Mouse (Mus musculus): ENCODE data around the gene Insl5.

The Insl5 gene

DNA sequence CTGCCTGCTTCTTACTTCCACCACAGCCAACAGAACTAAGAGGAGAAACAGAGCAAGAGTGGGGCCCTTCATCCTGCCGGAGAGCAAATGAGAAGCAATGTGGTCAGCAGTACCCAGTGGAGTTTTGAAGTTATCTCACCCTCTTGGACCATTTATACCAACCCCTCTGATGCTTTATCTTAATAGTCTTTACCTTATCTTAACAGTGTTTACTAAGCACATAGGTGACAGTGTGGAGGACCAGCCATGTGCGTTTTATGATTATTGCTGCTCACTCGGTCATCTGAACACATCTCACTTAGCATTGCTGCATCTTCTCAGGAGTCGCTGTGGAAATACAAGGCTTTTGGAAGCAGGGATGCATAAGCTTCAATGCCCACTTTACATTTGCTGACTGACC, at the start of gene Insl5:
Gene Insl5, minus strand, starts transcription at position 222 of the 400 bp plus-strand sequence.
- DNase-seq (ENCODE audit: low read depth, low spot score): no peak

DNA sequence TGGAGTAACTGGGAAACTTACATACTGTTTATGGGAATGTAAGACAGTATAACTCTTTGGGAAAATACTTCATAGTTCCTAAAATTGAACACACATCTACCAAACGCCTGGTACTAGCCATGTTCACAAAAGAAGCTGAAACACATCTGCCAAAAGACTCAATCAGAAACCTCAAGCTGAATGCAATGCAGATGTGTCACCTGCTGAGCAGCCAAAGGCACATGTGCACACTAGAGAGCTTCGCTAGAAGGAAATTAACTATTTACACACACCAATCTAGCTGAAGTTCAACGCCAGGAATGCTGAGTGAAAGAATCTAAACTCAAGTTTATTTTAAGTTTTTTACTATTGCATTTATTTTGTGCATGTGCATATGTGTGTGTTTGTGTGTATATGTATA, 44.0 kb upstream of the Insl5 start:
- peak; percentile 12 for DNase-seq (ENCODE audit: low read depth, low spot score)

DNA sequence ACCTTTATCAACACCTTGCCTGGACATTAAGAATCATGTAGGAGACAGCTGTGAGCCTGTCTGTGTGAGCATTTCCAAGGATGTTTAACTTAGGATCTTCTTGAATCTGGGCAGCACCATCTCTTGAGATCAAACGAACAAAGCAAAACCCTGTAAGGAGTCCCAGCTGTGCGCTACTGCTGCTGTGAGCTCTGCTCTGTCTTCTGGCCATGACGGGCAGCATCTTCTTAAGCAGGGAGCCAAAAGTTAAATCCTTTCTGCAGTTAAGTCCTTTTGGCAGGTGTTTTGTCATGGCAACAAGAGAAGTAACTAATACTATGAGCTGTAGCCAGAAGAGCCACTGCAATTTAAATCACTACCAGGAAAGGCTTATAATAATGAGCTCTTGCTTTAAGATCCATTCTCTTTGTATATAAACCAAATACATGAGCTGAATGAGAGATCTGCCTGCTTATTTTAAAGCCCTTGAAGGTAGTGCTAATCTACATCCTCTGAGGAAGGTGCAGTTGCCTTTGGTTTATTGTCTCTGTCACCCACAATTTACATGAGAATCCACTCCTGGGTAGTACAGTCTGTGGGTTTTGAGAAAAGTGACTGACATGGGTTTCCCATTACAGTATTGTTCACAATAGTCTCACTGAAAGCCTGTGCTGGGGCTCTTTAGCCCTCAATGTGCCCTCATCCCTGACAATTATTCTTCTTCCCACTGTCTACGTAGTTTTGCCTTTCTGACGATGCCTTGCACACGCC, 41.4 kb upstream of the Insl5 start:
- DNase-seq (ENCODE audit: low read depth, low spot score): no peak

DNA sequence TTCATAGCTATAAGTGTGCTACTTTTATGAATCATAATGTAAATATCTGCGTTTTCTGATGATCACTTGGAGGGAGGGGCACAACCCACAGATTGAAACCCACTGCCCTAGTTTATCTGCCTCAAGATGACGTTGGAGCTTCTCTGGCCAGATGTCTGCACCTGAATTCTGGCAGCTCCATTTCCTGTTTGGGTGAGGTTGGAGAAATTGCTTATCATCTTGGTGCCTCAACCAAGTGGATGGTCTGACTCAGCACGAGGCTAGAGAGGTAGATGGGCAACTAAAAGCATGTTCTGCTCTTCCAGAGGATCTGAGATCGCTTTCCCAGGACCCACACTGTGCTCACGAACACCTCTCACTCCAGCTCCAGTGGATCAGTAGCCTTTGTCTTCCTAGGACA, 38.3 kb upstream of the Insl5 start:
- DNase-seq (ENCODE audit: low read depth, low spot score): no peak

DNA sequence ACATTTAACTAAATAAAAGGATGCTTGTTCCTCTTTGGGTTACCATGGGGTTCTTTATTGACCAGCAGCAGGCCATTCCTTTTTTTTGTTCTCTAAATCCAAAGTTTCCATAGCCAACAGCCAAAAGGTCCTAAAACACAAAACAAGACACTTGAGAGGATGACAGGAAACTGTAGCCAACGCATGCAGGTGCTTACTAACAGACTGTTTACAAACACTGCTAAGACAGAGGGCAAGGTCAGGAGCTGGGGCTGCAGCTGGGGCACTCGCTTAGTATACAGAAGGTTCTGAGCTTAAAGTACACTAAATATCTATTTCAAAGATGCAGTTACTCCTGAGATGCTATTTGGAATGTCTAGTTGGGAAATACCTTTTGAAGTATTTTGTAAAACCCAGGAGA, 37.8 kb upstream of the Insl5 start:
- no peak for DNase-seq (ENCODE audit: low read depth, low spot score)

DNA sequence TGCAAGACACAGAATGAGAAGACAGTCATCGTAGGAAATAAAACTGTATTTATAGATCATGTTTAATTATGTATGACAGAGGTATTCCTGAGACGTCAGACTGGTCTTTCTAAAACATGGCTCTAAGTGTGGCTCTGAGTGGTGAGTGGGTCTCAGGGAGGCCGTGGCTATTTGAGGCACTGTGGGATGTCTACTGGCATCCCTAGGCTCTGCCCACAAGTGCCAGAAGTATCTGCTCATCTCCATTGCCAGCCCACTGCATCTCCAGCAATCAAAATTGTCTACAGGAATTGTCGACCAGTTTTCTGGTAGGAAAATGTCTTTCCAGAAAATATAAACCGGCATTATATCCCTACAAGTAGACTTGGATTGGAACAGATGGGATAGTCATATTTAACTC, 30.3 kb upstream of the Insl5 start:
- no peak for DNase-seq (ENCODE audit: low read depth, low spot score)

DNA sequence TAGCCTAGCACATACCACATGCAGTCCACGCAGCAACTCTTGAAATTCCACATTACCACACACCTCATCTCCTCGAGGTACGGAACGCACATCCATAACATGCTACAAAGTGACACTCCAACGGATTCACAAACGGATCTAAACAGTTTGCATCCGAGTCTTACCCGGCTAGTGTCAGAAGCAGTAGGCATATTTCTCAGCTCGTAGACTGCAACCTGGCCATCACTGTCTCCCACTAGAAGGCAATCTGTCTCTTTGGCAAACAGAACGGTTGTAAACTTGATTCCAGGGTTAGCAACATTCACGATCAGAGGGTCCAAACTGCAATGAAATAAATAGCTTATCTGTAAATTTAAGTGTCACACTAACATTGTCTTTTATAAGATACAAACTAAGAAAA, 21.4 kb upstream of the Insl5 start:
- no peak for DNase-seq (ENCODE audit: low read depth, low spot score)

DNA sequence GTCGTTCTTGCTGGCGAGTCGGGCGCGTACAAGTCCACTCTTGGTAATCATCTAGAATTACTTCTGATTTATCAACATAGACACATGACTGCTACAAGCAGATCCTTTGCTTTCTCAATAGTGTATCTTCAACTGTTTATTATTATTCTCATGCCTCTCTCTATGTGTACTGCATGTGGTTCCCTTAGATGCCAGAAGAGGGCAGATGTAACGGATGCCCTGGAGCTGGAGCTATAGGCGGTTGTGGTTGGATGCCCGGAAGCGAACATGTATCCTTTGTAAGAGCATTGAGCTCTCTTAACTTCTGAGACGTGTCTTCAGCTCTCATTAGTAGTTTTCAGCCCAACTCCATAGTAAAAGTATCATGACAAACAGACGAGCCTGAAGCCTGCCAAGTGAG, 16.4 kb upstream of the Insl5 start:
- DNase-seq (ENCODE audit: low read depth, low spot score): no peak

DNA sequence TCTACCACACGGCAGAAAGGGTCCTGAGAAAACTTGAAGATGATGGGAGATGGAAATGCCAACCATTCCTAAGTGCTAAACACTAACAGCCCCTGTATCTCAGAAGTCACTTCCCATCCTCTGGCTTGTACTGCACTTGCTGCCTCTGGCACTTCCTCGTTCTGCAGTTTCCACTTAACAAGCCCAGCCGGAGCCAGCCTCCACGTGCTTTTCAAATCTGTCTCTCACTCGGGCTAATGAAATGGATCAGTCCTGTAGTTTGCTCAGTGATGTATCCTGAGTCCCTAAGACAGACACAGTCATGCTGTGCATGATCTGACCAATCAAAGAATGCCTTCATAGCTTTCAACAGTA, 13.2 kb upstream of the Insl5 start:
- DNase-seq (ENCODE audit: low read depth, low spot score): no peak

DNA sequence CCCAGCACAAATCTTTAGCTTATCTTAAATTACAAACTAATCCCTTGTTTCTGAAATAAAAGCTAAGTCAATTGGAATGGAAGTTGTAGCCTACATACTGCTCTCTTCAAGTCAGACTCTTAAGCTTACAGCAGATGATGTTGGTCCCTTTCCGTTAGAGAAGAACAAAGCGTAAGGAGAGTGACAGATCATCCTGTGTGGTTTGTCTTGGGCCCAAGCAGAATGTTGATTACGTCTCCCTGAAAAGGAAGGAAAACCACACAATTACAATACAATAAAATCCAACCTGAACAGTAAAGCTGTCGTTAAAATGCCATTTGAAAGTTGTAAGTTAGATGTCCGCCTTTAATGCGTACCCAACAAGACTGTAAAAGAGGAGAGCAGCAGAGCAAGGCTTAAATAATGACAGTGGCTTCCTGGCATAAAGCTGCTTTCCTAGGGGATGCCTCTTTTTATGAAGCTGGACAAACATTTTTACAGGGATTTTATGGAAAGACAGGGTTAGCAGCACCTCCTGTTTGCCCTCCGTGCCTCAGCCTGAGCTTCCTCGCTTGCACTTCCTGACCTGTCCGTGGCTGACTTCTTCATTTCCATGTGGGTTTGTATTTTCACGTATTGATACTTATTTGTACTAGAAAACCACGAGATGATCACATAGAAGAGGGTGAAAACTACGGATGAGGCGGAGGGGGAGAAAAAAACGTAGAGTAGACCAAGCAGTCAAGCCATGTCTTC, 12.6 kb upstream of the Insl5 start:
- DNase-seq (ENCODE audit: low read depth, low spot score): no peak

DNA sequence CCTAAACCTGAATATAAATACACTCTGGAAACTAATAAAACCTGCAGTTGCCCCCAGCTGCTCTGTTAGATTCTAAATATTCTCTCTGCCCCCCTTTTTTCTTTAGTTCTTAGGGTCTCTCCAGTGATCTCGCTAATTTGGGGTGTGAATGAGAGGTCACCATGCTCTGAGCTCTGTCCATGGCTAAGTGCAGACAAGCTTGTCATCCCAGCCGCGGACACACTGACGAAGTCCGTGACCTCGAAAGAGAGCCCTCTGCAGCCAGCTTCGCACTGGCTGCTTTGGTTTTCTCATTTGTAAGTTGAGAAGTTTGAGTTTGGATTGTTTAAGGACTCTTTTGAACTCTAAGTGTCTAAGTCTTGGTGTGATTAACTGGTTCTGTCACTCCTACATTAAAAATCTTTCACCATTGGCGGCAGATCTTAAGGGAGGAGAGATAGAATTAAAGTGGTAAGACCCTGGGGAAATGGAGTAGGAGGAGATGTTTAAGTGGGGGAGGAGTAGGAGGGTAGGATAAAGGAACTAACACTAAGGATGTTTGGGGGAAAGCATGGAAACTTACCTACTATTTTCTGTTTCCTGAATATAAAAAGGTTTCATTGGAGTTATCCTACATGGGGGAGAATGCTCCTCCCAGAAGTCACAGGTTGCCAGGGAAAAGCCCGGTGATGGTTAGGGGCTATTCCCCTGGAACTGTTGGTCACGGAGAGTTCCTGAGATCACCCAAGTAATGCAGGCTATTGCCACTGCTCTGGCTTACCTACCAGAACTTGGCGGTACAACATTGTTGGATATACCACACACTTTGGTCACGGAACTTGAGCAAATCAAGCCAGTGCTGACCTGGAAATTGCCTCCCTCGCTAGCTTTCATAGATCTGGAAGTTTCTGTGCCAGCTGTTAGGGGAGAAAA, 1.8 kb upstream of the Insl5 start:
- no peak for DNase-seq (ENCODE audit: low read depth, low spot score)

DNA sequence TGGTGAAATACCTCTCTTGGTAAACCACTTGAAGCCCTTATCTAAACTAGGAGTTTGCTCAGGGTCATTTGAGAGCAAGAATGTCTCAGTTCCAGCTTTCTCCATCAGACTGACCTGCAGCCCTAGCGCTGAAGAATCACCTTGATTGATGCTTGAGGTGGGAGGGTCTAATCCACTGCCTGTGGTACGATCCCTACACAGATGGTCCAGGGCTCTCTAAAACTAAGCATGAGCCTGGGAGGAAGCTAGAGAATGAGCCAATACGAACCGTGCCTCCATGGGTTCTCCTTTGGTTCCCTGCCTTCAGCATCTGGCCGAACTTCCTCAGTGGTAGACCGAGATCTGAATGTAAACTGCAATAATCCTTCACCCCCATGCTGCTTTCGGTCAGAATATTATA, 1.1 kb upstream of the Insl5 start:
- DNase-seq (ENCODE audit: low read depth, low spot score): no peak

DNA sequence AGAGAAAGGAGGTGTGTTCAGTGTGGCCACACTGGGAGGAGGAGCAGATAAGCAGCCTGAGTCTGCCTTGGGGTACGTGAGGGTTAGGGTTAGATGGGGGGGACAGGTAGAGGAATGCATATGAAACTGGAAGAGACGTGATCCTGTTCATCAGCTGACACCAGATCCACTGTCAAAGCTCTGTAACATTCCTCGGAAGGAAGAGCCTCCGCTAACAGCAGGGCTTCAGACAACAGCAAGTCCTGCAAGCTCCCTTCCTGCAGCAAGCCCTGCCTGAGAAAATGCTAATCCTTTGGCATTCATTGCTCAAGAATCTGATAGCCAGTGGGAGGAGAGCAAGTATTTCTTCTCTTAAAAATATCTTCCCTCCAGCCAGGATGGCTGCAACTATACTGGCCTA, 13.2 kb downstream of the Insl5 start:
- peak; percentile 36 for DNase-seq (ENCODE audit: low read depth, low spot score)

DNA sequence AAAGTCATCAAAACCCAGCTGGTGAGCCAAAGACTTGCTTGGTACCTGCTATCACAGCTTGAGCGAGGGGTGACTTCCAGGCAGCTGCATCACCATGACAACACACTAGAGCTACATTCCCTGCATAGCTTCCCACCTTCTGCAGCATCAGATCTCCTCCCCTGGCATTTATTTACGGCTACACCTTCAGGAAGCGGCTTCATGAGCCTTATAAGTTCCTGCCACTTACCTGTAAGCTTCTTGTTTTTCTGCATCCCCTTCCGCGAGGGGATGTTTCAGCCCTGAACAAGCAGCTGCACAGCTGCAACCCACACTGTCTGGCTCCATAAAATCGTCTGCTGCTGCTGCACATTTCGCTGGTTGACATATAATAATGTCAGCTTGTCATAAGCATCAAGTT, 14.8 kb downstream of the Insl5 start:
- DNase-seq (ENCODE audit: low read depth, low spot score): peak; percentile 60

DNA sequence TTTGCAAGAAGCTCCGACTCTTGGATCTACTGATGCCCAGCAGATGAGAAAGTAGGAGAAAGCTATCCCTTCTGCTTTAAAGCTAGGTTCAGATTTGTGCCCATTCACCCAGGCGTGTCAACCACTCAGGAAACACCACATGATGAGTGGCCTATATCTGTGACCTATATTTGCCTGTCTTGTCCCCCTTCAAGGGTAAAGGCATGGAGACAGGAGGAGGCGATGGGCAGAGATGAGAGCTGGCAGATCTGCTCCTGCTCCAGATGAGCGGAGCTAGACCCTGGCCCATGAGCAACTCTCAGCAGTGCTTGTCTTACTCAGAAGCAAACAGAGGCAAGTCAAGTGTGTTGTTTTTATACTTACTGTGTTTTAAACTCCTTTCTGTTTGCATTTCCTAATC, 15.9 kb downstream of the Insl5 start:
- DNase-seq (ENCODE audit: low read depth, low spot score): no peak

DNA sequence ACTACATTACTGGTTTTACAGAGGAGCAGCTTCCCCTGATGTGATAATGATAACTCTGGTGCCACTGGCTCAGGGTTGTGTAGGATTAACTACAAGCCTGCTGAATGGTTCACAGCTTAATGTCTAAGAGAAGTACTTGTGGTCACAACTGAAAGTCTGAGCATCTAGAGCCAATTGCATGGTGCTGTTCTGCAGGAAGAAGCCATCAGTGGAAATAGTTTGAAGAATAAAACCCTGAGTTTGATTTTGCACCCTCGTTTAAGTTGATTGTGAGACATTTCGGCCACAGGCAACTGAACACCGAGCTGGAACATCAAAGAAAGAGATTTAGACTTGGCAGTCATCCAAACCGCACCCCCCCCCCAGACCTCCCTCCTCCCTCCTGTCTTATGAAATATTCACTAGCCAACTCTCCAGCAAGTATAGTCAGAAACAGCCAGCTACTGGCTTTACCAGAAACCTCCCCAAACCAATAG, 19.7 kb downstream of the Insl5 start:
- DNase-seq (ENCODE audit: low read depth, low spot score): no peak

DNA sequence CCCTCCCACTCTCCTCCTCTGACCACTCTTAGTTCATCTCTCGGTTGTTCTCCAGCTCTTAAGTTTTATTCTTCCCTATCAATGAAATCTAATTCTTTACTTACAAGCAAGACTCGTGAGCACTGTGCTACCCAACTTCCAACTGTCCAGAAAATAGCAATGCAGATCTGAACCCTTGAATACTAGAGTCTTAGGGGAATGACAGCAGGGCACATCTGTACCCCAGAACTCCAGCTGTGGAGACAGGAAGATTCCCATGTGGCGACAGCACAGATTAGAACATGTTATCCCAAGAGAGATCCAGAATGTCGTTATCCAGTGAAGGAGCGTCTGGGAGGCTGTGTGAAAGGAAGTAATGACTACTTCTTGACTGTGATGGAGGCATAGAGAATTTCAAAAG, 20.4 kb downstream of the Insl5 start:
- DNase-seq (ENCODE audit: low read depth, low spot score): no peak

DNA sequence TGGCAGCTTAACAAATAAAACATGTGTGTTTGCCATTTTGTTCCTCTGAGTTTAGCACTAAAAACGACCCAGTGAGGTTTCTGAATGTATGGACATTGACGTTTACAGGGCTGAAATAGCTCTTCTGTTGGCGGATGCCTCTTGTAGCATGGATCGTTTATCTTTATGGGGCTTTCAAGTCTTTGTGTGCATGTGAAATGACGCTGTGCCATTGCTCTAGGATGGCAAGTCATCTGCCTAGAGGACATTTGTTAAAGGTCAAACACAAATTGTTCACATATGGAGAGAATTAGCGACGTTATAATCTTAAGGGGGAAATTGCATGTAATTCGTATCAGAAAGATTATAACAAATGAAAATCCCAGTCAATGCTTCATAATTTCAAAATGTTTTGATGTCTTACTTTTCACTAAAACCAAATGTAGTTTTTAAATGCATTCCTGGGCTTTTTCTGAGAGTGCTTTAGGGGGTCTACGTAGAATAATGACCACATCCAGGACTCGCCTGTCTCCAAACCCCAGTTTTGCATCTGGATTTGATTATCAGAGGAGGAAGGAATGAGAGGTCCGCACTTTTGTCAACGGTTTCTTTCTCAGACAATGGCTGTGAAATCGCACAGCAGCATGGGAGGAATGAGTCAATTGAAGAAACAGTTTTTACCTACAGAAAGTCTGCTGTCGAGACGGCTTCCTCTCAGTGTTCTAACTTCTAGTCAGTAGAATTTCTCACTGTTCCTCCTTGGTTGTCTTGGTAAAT, 21.3 kb downstream of the Insl5 start:
- DNase-seq (ENCODE audit: low read depth, low spot score): peak; percentile 69

DNA sequence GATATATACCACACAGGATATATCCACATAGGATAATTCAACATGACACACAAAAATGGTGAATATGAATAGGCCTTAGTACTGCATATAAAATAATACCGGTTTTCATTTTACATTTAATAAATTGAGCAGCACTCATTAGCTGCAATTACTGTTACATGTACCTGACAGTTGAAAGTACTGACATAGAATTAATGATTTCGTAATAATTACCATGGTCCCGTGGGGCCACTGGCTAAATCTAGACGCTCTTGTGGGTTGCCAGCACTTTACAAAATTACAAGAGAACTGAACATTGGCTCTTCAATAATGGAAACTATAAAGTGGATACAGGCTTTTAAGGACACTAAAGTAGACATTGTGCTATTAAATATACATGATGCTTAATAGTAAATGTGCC, 22.0 kb downstream of the Insl5 start:
- no peak for DNase-seq (ENCODE audit: low read depth, low spot score)

DNA sequence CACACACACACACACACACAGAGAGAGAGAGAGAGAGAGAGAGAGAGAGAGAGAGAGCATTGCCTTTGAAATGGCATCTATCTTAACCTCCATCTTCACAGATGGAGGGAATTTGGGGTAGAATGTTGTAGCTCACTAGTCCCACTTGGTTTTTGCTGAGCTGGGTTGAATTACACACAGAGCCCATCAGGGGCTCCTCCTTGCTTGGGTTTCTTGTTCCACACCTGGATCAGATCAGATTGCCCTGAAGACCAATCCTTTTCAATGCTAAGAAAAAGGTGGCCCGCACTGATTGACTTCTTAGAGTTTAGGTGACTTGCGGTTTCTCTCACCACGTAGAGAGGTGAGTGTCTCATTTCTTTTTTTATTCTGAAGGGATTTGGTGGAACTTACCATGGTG, 35.0 kb downstream of the Insl5 start:
- no peak for DNase-seq (ENCODE audit: low read depth, low spot score)

DNA sequence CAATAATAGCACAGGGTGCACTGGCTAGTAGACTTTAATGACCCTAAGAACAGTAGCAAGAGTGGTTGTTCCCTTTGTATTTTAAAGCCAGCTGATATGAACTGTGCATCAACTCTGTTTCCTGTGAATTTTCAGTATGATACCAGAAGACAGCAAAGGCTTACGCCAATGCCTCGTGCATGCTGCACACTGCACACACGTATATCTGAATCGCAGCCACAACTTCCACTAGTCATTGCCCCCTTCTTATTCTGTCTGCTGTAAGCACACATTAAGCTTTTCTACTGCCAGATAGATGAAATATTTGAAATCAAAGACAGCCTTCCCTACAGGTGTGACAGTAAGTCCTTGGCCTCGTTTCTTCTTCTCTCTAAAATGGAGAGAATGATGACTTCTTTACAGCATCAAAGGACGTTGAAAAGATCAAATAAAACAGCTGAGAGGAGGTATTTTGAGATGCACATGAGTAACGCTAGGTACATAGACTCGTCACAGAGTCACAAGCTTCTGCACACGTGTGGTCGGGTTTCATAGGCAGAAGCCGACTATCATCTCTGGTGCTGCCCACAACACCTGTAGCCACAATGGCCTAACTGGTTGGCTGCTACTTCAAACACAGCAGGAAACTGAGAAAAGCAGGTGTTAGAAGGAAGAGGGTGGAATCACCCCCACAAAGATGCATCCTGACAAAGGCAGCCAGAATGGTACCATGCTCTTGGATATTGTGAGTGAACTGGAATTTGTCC, 35.9 kb downstream of the Insl5 start:
- no peak for DNase-seq (ENCODE audit: low read depth, low spot score)

Measured in mesoderm, embryonic 11.5 days (tissue).